Mouse (Mus musculus): ENCODE results near the gene Cks1b. TPM values are rescaled to one million over a fixed set of nuclear protein-coding genes. Genes with fewer than 3 reads are reported as not detected.

Gene Cks1b
- polyA plus RNA-seq, 1 experiment from 2014 or later, result 266 TPM

GRCm38 (mm10) chr3:89411490-89412393 is 6.4 kb downstream of the Cks1b start, which contains the start of gene Flad1:
TSS of gene Flad1 (minus strand) at chr3:89411870.
- Histone ChIP-seq H3K4me1 (replicated peaks) (peaks cover 9% of the 10 kb centered on the region), H3K36me3 (peaks cover 35% of the 10 kb centered on the region), H3K4me2 (peak within 1 kb of the TSS; percentile 80), H3K27me3 (no peaks in the 10 kb centered on the region), H3K4me3 (peak within 1 kb of the TSS; percentile 64), H3K9me3 (replicated peaks) (no peaks in the 10 kb centered on the region), H3K27ac (peak within 1 kb of the TSS; percentile 53), H3K9ac (peak within 1 kb of the TSS; percentile 62)
- ATAC-seq (replicated peaks; ENCODE audit: insufficient number of reproducible peaks, insufficient read depth, low FRiP score, low read depth), result peak; percentile 99
- 5% methylated on average over 28 of the region's 28 CpGs for WGBS

- Histone ChIP-seq H3K27me3 (no peaks in the 10 kb centered on the region), H3K27ac (peak overlapping the region; percentile 29; the same call in 1 of the 2 replicates), H3K9ac (peak overlapping the region; percentile 62), H3K4me2 (peak overlapping the region; percentile 80), H3K4me3 (peak overlapping the region; percentile 64), H3K36me3 (peaks cover 26% of the 10 kb centered on the region), H3K9me3 (replicated peaks) (no peaks in the 10 kb centered on the region), H3K4me1 (replicated peaks) (peaks cover 8% of the 10 kb centered on the region)
- 72% methylated on average over 10 of the region's 10 CpGs for WGBS
- ATAC-seq (replicated peaks; ENCODE audit: insufficient number of reproducible peaks, insufficient read depth, low FRiP score, low read depth), result no peak
These were observed 7.3 kb downstream of the Cks1b start for GRCm38 (mm10) chr3:89410864-89411263.

GRCm38 (mm10) chr3:89409701-89410100 is 8.5 kb downstream of the Cks1b start:
- ATAC-seq (replicated peaks; ENCODE audit: insufficient number of reproducible peaks, insufficient read depth, low FRiP score, low read depth), result no peak
- H3K36me3 ChIP-seq, result peaks cover 23% of the 10 kb centered on the region
- H3K27me3 ChIP-seq, result no peaks in the 10 kb centered on the region

GRCm38 (mm10) chr3:89408448-89408847 is 9.7 kb downstream of the Cks1b start:
- 63% methylated on average over 16 of the region's 16 CpGs for WGBS
- H3K4me2 ChIP-seq, result no peak overlapping the region
- no peak overlapping the region for H3K4me3 ChIP-seq
- H3K9ac ChIP-seq, result no peak overlapping the region
- no peaks in the 10 kb centered on the region for H3K27me3 ChIP-seq
- H3K36me3 ChIP-seq, result peaks cover 27% of the 10 kb centered on the region
- H3K9me3 ChIP-seq (replicated peaks), result no peaks in the 10 kb centered on the region
- peaks cover 8% of the 10 kb centered on the region for H3K4me1 ChIP-seq (replicated peaks)
- no peak for ATAC-seq (replicated peaks; ENCODE audit: insufficient number of reproducible peaks, insufficient read depth, low FRiP score, low read depth)
- no peak overlapping the region for H3K27ac ChIP-seq

More at GRCm38 (mm10) chr3:89409701-89410100, 8.5 kb downstream of the Cks1b start:
- Histone ChIP-seq H3K4me2 (no peak overlapping the region), H3K4me1 (replicated peaks) (peaks cover 8% of the 10 kb centered on the region), H3K27ac (no peak overlapping the region), H3K4me3 (no peak overlapping the region), H3K9me3 (replicated peaks) (no peaks in the 10 kb centered on the region), H3K9ac (no peak overlapping the region)
- 91% methylated on average over 3 of the region's 3 CpGs for WGBS

GRCm38 (mm10) chr3:89406887-89407286 is 11.3 kb downstream of the Cks1b start:
- ATAC-seq (replicated peaks; ENCODE audit: insufficient number of reproducible peaks, insufficient read depth, low FRiP score, low read depth), result no peak
- Histone ChIP-seq H3K4me3 (no peak overlapping the region), H3K27me3 (no peaks in the 10 kb centered on the region), H3K4me1 (replicated peaks) (peaks cover 8% of the 10 kb centered on the region), H3K9me3 (replicated peaks) (no peaks in the 10 kb centered on the region), H3K36me3 (peaks cover 37% of the 10 kb centered on the region), H3K9ac (no peak overlapping the region), H3K4me2 (no peak overlapping the region), H3K27ac (no peak overlapping the region)
- WGBS, result 90% methylated on average over 6 of the region's 6 CpGs

GRCm38 (mm10) chr3:89402693-89403092 is 15.5 kb downstream of the Cks1b start, which contains the start of gene Lenep:
TSS of gene Lenep (minus strand) at chr3:89402793.
- Histone ChIP-seq H3K36me3 (peaks cover 39% of the 10 kb centered on the region), H3K9ac (no peak within 1 kb of the TSS)

GRCm38 (mm10) chr3:89401329-89401728 is 16.9 kb downstream of the Cks1b start:
- no peak for ATAC-seq (replicated peaks; ENCODE audit: insufficient number of reproducible peaks, insufficient read depth, low FRiP score, low read depth)
- H3K9me3 ChIP-seq (replicated peaks), result no peaks in the 10 kb centered on the region
- H3K4me2 ChIP-seq, result no peak overlapping the region
- no peak overlapping the region for H3K9ac ChIP-seq
- no peak overlapping the region for H3K27ac ChIP-seq
- H3K4me3 ChIP-seq, result no peak overlapping the region
- peaks cover 8% of the 10 kb centered on the region for H3K4me1 ChIP-seq (replicated peaks)
- peaks cover 34% of the 10 kb centered on the region for H3K36me3 ChIP-seq
- 84% methylated on average over 7 of the region's 7 CpGs for WGBS
- H3K27me3 ChIP-seq, result no peaks in the 10 kb centered on the region

More at GRCm38 (mm10) chr3:89402693-89403092, 15.5 kb downstream of the Cks1b start, which contains the start of gene Lenep:
- Histone ChIP-seq H3K27ac (no peak within 1 kb of the TSS), H3K27me3 (no peaks in the 10 kb centered on the region), H3K4me1 (replicated peaks) (no peaks in the 10 kb centered on the region), H3K4me3 (no peak within 1 kb of the TSS), H3K9me3 (replicated peaks) (no peaks in the 10 kb centered on the region), H3K4me2 (no peak within 1 kb of the TSS)
- WGBS, result 74% methylated on average over 5 of the region's 5 CpGs
- ATAC-seq (replicated peaks; ENCODE audit: insufficient number of reproducible peaks, insufficient read depth, low FRiP score, low read depth), result no peak

- no peak for ATAC-seq (replicated peaks; ENCODE audit: insufficient number of reproducible peaks, insufficient read depth, low FRiP score, low read depth)
These were observed 21.6 kb downstream of the Cks1b start for GRCm38 (mm10) chr3:89396654-89397005.

GRCm38 (mm10) chr3:89395806-89396653 is 22.2 kb downstream of the Cks1b start:
- ATAC-seq (replicated peaks; ENCODE audit: insufficient number of reproducible peaks, insufficient read depth, low FRiP score, low read depth), result no peak

More at GRCm38 (mm10) chr3:89396654-89397005, 21.6 kb downstream of the Cks1b start:
- no peaks in the 10 kb centered on the region for H3K27me3 ChIP-seq
- H3K4me2 ChIP-seq, result peak overlapping the region; percentile 96
- H3K4me1 ChIP-seq (replicated peaks), result peaks cover 31% of the 10 kb centered on the region
- WGBS, result 0% methylated on average over 4 of the region's 4 CpGs
- peak overlapping the region; percentile 94 for H3K27ac ChIP-seq
- H3K4me3 ChIP-seq, result peak overlapping the region; percentile 73
- H3K9ac ChIP-seq, result peak overlapping the region; percentile 63
- H3K9me3 ChIP-seq (replicated peaks), result no peaks in the 10 kb centered on the region
- peaks cover 3% of the 10 kb centered on the region; the same call in 1 of the 2 replicates for H3K36me3 ChIP-seq

GRCm38 (mm10) chr3:89395419-89395805 is 22.8 kb downstream of the Cks1b start:
- 3% methylated on average over 10 of the region's 10 CpGs for WGBS
- no peak for ATAC-seq (replicated peaks; ENCODE audit: insufficient number of reproducible peaks, insufficient read depth, low FRiP score, low read depth)
- Histone ChIP-seq H3K4me1 (replicated peaks) (peaks cover 43% of the 10 kb centered on the region), H3K4me3 (peak overlapping the region; percentile 73), H3K4me2 (peak overlapping the region; percentile 96), H3K9ac (peak overlapping the region; percentile 63), H3K9me3 (replicated peaks) (no peaks in the 10 kb centered on the region), H3K36me3 (no peaks in the 10 kb centered on the region), H3K27me3 (no peaks in the 10 kb centered on the region), H3K27ac (peak overlapping the region; percentile 94)

More at GRCm38 (mm10) chr3:89395806-89396653, 22.2 kb downstream of the Cks1b start:
- no peaks in the 10 kb centered on the region for H3K9me3 ChIP-seq (replicated peaks)
- H3K27ac ChIP-seq, result peak overlapping the region; percentile 94
- peak overlapping the region; percentile 73 for H3K4me3 ChIP-seq
- H3K4me2 ChIP-seq, result peak overlapping the region; percentile 96
- H3K9ac ChIP-seq, result peak overlapping the region; percentile 63
- under 1% methylated on average over 44 of the region's 44 CpGs for WGBS
- H3K4me1 ChIP-seq (replicated peaks), result peaks cover 37% of the 10 kb centered on the region
- H3K27me3 ChIP-seq, result no peaks in the 10 kb centered on the region
- no peaks in the 10 kb centered on the region for H3K36me3 ChIP-seq

GRCm38 (mm10) chr3:89394894-89395256 is 23.3 kb downstream of the Cks1b start:
- Histone ChIP-seq H3K27me3 (no peaks in the 10 kb centered on the region), H3K27ac (peak overlapping the region; percentile 94), H3K4me2 (peak overlapping the region; percentile 96), H3K4me1 (replicated peaks) (peaks cover 48% of the 10 kb centered on the region), H3K9me3 (replicated peaks) (no peaks in the 10 kb centered on the region), H3K36me3 (no peaks in the 10 kb centered on the region), H3K9ac (peak overlapping the region; percentile 63), H3K4me3 (peak overlapping the region; percentile 73)
- ATAC-seq (replicated peaks; ENCODE audit: insufficient number of reproducible peaks, insufficient read depth, low FRiP score, low read depth), result peak; percentile 9; the same call in 1 of the 2 replicates
- WGBS, result under 1% methylated on average over 11 of the region's 12 CpGs
